Mouse (Mus musculus): ENCODE measurements around the gene Faap24.

GRCm38 (mm10) chr7:35396542-35397168, at the start of gene Faap24, which contains the start of gene Cep89:
- TF ChIP-seq CTCF (IDR thresholded peaks at IDR 0.05; ENCODE audit: control insufficient read depth, insufficient read depth, insufficient read length) (no peak), MYOG (IDR thresholded peaks at IDR 0.05; ENCODE audit: control insufficient read depth, extremely low read depth, insufficient read length) (no peak), USF1 (IDR thresholded peaks at IDR 0.05; ENCODE audit: low read depth) (no peak)

Measured in C2C12 (cell line).